Mouse (Mus musculus) lung, adult 2 months (tissue): ENCODE data around the gene Odf2. TPM values are rescaled to one million over a fixed set of nuclear protein-coding genes. Genes with fewer than 3 reads are reported as not detected.

Experiments
- DNase-seq: peaks from one replicate; pipeline ENCODE4 v3.0.0; 2022
- H3K4me1 ChIP-seq: fragments of 200-500 bp; 2 replicates; pipeline ENCODE4 v1.6.1; 2011; ENCODE audit warnings: low read length; ENCODE audit not compliant: control insufficient read depth, insufficient read depth
- H3K4me3 ChIP-seq: fragments of 200-500 bp; replicated peaks from 2 replicates; pipeline ENCODE3; 2011; ENCODE audit warnings: low read depth, mild to moderate bottlenecking, control low read depth, low read length; ENCODE audit errors: extremely low read depth
- CTCF ChIP-seq: fragments of 200-500 bp; IDR thresholded peaks from 2 replicates; pipeline ENCODE4 v1.5.1; 2011; ENCODE audit warnings: mild to moderate bottlenecking, low read length, control low read depth; ENCODE audit not compliant: insufficient read depth
- POLR2A ChIP-seq: fragments of 200-500 bp; IDR thresholded peaks from 2 replicates; pipeline ENCODE4 v1.6.1; 2011; ENCODE audit warnings: low read depth, mild to moderate bottlenecking, control low read depth, low read length, borderline replicate concordance; ENCODE audit errors: extremely low read depth
- WGBS: fragments of 180-500 bp; shearing (Covaris S2); methylation state at CpG from one replicate; pipeline ENCODE4 v1.1.7; 2018; 5-methylcytosine and 5-hydroxymethylcytosine counted together
- polyA plus RNA-seq: library from polyadenylated mRNA; depleted of rRNA; stranded (reverse); fragments of >200 nt; gene quantifications from 2 replicates; pipeline ENCODE4 v1.2.3, GENCODE M21; 2012

Odf2 gene
- polyA plus RNA-seq, 1 experiment, result 35.5 TPM

DNA sequence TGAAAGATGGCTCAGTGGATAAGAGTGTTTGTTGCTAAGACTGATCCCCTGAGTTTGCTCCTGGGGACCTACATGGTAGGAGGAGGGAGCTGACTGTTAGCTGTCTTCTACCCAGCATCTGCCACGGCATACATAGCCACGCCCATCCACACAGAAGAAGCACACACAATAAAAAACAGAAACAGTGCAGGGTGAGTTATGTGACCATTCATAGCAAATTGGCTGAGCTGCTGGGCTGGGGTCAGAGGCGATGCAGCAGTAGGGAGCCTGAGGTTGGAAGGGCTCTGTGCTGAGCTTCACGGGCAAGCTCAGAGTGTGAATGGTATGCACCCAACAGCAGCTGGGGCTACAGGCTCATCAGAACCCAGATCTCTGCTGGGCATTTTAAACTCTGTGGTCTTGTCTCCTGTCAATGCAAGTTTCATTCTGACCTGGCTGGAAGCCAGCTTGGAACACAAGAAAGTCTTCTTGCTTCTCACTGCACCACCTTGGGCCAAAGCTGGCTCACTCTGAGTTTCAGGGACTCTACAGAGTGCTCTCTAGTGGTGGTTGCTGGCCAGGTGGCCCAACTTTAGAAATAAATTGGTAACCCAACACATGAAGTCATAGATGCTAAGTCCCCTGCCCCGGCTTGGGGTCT lies 39.1 kb upstream of the Odf2 start:
- TF ChIP-seq POLR2A, result no peak
- no peak for TF ChIP-seq CTCF
- DNase-seq, result no peak
- H3K4me1 ChIP-seq, result no peaks in the 10 kb centered on the region
- no peak overlapping the region for H3K4me3 ChIP-seq
- WGBS, result 49% methylated on average over 5 of the region's 5 CpGs

DNA sequence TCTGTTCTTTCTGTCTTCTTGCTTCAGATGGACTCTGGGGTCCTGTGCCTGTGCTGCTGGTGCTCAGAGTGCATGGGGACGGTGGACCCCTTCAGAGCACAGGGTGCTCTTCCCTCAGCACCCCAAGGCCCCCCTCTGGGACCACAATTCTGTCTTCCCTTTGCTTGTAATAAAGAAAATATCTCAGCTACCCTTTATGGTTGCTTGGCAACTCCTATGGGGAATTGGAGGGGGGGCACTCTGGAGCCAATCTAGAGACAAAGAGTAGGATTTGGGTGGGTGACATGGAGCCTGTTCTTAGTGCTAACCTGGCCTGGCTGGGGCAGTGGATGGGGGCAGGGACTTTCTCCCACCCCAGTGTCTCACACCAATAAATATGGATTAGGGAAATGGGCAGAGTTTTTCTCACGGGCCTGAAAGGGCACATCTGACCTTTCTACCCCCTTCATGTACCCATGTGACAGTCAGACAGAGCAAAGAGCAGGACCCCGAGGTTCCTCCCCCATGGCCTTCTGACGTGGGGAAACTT lies 36.0 kb upstream of the Odf2 start:
- no peak overlapping the region for H3K4me3 ChIP-seq
- TF ChIP-seq CTCF, result no peak
- no peak for TF ChIP-seq POLR2A
- WGBS, result 53% methylated on average over 4 of the region's 4 CpGs
- H3K4me1 ChIP-seq, result no peaks in the 10 kb centered on the region
- no peak for DNase-seq

DNA sequence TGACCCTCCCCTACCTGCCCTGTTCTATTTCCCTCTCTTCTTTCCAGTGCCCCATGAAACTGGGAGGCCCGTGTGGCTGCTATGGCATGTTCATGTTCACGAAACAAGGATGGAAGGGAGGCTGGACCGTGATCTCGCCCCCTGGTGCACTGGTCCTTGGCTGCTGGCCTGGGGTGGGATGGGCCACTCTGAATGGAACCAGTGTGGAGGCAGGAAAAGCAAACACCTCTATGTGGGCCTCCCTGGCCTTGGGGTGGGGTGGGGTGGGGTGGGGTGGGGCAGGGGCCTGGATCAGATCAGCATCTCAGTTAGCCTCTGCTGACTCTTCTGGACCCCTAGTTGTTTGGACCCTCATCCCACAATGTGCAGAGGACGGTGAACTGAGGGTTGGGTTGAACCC lies 35.3 kb upstream of the Odf2 start:
- no peaks in the 10 kb centered on the region for H3K4me1 ChIP-seq
- 61% methylated on average over 5 of the region's 5 CpGs for WGBS
- H3K4me3 ChIP-seq, result no peak overlapping the region
- TF ChIP-seq CTCF, result no peak
- no peak for TF ChIP-seq POLR2A
- DNase-seq, result no peak

DNA sequence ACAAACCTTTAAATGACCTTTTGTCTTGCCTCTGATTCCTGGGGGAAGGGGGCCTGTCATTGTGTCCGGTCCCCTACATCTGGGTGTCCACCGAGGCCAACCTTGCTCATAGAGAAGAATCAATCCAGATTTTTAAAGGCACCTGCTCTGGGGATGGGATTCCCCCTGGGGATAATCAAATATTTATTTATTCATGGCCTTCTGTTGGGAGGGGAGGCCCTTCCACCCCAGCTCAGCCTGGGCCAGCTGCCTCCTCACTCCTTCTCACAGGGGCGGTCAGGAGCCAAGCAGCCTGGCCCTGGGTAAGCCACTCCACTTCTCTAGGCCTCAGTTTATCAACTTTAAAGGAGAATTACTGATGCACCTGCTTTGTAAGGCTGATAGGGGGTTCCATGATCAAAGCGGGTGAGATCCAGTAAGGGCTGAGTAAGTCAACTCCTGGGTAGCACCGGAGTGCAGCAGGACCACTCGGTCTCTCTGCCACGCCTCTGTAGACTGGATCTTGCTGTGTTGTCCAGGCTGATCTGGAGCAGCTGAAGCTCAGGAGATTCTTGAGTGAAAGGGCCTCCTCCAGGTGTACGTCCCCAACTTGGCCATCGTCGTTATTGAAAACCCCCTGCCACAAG lies 33.3 kb upstream of the Odf2 start:
- no peaks in the 10 kb centered on the region for H3K4me1 ChIP-seq
- 79% methylated on average over 10 of the region's 10 CpGs for WGBS
- no peak overlapping the region for H3K4me3 ChIP-seq
- DNase-seq, result no peak
- TF ChIP-seq POLR2A, result no peak
- no peak for TF ChIP-seq CTCF

DNA sequence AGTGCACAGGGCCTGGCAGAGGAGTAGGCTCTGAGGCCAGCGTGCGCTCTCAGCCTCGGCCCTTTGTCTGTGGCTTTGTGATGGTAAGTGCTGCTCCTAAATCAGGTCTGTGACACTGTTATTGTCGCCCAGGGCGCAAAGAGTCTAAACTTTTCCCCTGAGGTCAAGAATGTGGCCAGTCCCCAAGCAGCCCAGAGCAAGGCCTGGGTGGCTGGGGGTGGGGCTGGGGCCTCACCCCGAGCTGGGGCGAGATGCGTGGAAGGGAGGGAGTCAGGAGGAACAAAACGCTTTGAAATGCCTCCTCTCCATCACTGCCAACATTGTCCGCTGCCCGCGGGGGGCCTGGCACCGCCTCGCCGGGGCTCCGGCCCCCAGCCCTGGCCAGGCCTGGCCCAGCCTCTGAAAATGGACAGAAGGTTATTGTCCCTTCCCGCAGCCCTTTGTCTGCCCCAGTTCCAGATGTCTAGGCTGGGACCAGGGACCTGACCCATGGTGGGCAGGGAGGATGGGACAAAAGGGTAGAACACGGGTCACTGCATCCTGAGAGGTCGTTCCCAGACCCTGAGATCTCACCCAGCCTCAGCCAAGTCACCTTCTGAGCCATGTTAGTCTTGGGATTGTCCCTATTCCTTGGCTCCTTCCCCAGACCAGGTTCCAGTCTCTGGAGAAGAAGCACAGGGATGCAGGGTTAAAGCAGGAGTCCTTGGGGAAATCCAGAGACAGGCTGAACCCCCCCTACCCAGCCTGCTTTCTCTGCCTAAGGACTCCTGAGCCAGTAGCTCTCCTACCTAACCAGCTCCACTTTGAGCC lies 32.4 kb upstream of the Odf2 start:
- no peak overlapping the region for H3K4me3 ChIP-seq
- no peak for DNase-seq
- H3K4me1 ChIP-seq, result no peaks in the 10 kb centered on the region
- TF ChIP-seq CTCF (no peak), POLR2A (no peak)
- 38% methylated on average over 19 of the region's 19 CpGs for WGBS

DNA sequence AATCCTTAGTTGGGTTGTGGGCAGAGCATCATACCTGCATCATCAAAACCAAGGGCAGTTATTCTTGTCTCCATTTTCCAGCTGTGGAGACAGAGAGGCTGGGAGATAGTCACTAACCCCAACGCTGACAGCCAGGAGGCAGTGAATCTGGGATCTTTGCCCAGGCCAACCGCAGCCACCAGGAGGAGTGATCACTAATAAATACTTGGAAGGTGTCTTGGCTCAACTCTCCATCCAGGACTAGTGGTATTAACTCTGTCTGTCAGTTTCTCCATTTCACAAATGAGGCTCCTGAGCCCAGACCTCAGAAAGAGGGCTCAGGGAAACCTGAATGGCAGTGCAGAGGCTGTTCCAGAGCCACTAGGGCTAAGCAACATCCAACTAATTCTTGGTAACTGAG lies 31.7 kb upstream of the Odf2 start:
- no peak for DNase-seq
- TF ChIP-seq POLR2A, result no peak
- no peak for TF ChIP-seq CTCF
- 31% methylated on average over 2 of the region's 2 CpGs for WGBS
- H3K4me1 ChIP-seq, result no peaks in the 10 kb centered on the region
- no peak overlapping the region for H3K4me3 ChIP-seq

DNA sequence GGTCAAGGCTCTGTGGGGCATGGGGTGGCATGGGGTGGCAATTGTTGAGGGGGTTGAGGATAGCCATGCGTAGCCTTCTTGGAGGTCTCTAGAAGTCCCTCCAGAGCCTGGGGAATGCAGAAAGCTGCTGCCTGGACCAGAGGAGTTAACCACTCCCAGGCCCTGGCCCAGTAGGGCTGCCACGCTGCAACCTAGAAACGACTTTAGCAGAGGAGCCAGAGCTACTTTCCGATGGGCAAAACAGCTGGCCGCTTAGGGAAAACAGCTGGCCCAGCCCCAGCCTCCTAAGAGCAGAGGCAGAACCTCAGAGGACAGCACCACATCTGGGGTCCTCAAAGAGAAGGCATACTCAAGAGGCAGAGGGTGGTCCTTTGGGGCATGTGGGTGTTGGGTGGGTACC lies 31.1 kb upstream of the Odf2 start:
- H3K4me3 ChIP-seq, result no peak overlapping the region
- no peaks in the 10 kb centered on the region for H3K4me1 ChIP-seq
- DNase-seq, result no peak
- TF ChIP-seq CTCF (no peak), POLR2A (no peak)
- WGBS, result 71% methylated on average over 5 of the region's 5 CpGs

DNA sequence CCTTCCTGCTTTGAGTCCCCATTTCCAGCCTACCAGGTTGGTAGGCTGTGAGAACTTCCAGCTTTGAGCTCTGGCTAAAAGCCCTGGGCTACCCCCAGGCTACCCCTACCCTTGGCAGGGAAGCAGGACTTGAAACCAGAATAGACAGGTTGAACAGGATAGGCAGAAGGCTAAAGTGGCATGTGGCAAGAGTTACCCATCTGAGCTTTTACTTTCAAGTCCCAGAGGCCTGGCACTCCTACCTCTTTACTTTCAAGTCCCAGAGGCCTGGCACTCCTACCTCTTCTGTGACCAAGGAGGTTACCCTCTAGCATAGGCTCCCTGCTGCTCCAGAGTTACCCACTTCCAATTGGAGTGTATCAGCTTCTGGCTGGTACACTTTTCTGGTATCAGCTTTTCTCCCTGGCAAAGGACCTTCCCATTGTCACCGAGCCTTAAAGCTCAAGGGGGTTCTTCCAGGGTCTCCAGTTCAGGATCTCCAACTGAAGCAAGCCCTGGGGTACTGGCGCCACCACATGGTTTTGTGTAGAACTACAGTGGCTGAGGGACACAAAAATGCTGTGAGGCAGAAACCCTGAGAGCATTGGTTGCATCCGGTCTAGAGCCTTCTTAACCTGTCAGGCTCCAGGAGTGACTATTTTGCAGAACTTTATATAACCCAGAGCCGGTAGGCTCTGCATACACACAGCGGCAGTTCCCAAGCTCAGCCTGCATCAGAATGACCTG lies 30.1 kb upstream of the Odf2 start:
- peak; percentile 74 for TF ChIP-seq CTCF
- no peak for TF ChIP-seq POLR2A
- DNase-seq, result peak; percentile 47
- H3K4me1 ChIP-seq, result no peaks in the 10 kb centered on the region
- no peak overlapping the region for H3K4me3 ChIP-seq
- WGBS, result 7% methylated on average over 5 of the region's 5 CpGs

DNA sequence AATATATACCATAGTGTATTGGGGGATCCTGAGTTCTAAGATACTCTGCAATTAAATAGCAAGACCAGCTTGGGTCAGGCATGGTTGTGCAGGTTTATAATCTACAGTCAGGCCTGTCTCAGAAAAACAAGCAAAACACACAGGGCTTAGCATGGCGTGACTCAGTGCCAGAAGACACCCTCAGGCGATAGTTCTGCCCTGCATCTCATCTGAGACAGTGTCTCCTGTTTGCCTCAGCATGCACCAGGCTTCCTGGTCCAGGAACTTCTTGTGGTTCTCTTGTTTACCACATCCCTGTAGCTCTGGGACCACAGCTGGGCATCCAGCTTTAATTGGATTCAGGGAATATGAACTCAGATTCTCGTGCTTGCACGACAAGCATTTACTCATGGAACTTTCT lies 23.9 kb upstream of the Odf2 start:
- peaks cover 5% of the 10 kb centered on the region; the same call in 1 of the 2 replicates for H3K4me1 ChIP-seq
- DNase-seq, result no peak
- TF ChIP-seq CTCF, result no peak
- no peak for TF ChIP-seq POLR2A
- WGBS, result 71% methylated on average over 4 of the region's 4 CpGs
- no peak overlapping the region for H3K4me3 ChIP-seq
